Mouse (Mus musculus) urinary bladder, postnatal 25 days (tissue): ENCODE results near the gene Cnn1.

Source experiments
- DNase-seq: peaks from one replicate; pipeline ENCODE4 v3.0.0; 2022; ENCODE audit warnings: low spot score

Cnn1 gene

GRCm38 (mm10) chr9:22157516-22158265 is 58.7 kb downstream of the Cnn1 start:
- DNase-seq: no peak
